In genomic region chr2:165529106-165529505, GRCm38 (mm10) we compare ENCODE assay signal across 9 mouse cellular contexts. TPM values are rescaled to one million over a fixed set of nuclear protein-coding genes. Genes with fewer than 3 reads are reported as not detected.
DNase-seq lines count a peak whose midpoint lies in the region; ATAC-seq and TF ChIP-seq lines count a peak whose summit lies in the region.
"Had no signal": no experiment of that assay in that cellular context is flagged by ENCODE, and none has a peak within 500 bp of the region (broad histone marks: within the 10 kb centered on the region; RNA-seq: fewer than 3 reads in every experiment).

No protein-coding gene starts in this region.

- no peaks in the 10 kb centered on the region for H3K27me3 ChIP-seq in intestine, embryonic 14.5 days (replicated peaks; ENCODE audit: control insufficient read depth, insufficient read depth, low read length)
- no peaks in the 10 kb centered on the region for H3K27me3 ChIP-seq in intestine, embryonic 15.5 days (replicated peaks)
- H3K27me3 ChIP-seq in thymus, adult 2 months (ENCODE audit: control insufficient read depth, insufficient read depth, low read length) = no peaks in the 10 kb centered on the region

- H3K9me3 ChIP-seq in intestine, embryonic 14.5 days (ENCODE audit: control insufficient read depth, low read length) = no peaks in the 10 kb centered on the region
- H3K9me3 ChIP-seq in intestine, embryonic 15.5 days = no peaks in the 10 kb centered on the region

- no peak; the same call in 1 of the 2 replicates for TF ChIP-seq CTCF in gastrocnemius, adult 2 months (IDR thresholded peaks at IDR 0.05)
- peak; percentile 75; the same call in 1 of the 2 replicates for TF ChIP-seq CTCF in thymus, adult 2 months (IDR thresholded peaks at IDR 0.05; ENCODE audit: borderline replicate concordance, control insufficient read depth, extremely low read depth, insufficient read depth, low read length, poor library complexity)

- 17% methylated on average over 8 of the region's 8 CpGs for WGBS in intestine, embryonic 14.5 days
- 18% methylated on average over 8 of the region's 8 CpGs for WGBS in intestine, embryonic 15.5 days
- WGBS in thymus, adult 2 months = 19% methylated on average over 8 of the region's 8 CpGs

- no peaks in the 10 kb centered on the region for H3K36me3 ChIP-seq in intestine, embryonic 14.5 days (ENCODE audit: control insufficient read depth, insufficient read depth, low read length)
- no peaks in the 10 kb centered on the region for H3K36me3 ChIP-seq in intestine, embryonic 15.5 days
- H3K36me3 ChIP-seq in thymus, adult 2 months (ENCODE audit: control insufficient read depth, insufficient read depth, low read length) = no peaks in the 10 kb centered on the region

- H3K4me3 ChIP-seq in intestine, embryonic 14.5 days (ENCODE audit: low read depth, low read length) = no peak overlapping the region
- no peak overlapping the region for H3K4me3 ChIP-seq in intestine, embryonic 15.5 days (replicated peaks)
- H3K4me3 ChIP-seq in gastrocnemius, adult 2 months = no peak overlapping the region
- H3K4me3 ChIP-seq in thymus, adult 2 months (ENCODE audit: control insufficient read depth, insufficient read depth, low read length) = no peak overlapping the region
- H3K4me3 ChIP-seq: erythroblast, embryonic 14.5 days had no signal

- H3K9ac ChIP-seq in intestine, embryonic 14.5 days (ENCODE audit: low read length) = no peak overlapping the region
- H3K9ac ChIP-seq in intestine, embryonic 15.5 days = no peak overlapping the region

- no peak for TF ChIP-seq POLR2A in thymus, adult 2 months (IDR thresholded peaks at IDR 0.05; ENCODE audit: control insufficient read depth, extremely low read depth, insufficient read depth, low read length, poor library complexity)

- H3K4me2 ChIP-seq in intestine, embryonic 14.5 days (ENCODE audit: low read length) = no peak overlapping the region
- no peak overlapping the region for H3K4me2 ChIP-seq in intestine, embryonic 15.5 days (replicated peaks)

- no peaks in the 10 kb centered on the region for H3K4me1 ChIP-seq in intestine, embryonic 14.5 days (replicated peaks; ENCODE audit: control insufficient read depth, insufficient read depth, low read length)
- no peaks in the 10 kb centered on the region for H3K4me1 ChIP-seq in intestine, embryonic 15.5 days (replicated peaks)
- no peaks in the 10 kb centered on the region; the same call in 1 of the 2 replicates for H3K4me1 ChIP-seq in thymus, adult 2 months (replicated peaks; ENCODE audit: control insufficient read depth, insufficient read depth, low read length)

- peak; percentile 90 for DNase-seq in intestine, embryonic 14.5 days (ENCODE audit: low spot score)
- peak; percentile 69 for DNase-seq in MN1 (ENCODE audit: low spot score)
- peak; percentile 51 for DNase-seq in cerebellum, adult 8-10 months
- DNase-seq in gastrocnemius, adult 2 months = peak; percentile 68
- DNase-seq in left cerebral cortex, postnatal 36 days (ENCODE audit: low spot score in 2 of 2) = peak; percentile 38 to 54
- DNase-seq in naive thymus-derived CD4-positive, alpha-beta T cell, adult 2 months (ENCODE audit: low read depth) = peak; percentile 67
- DNase-seq in thymus, adult 2 months = peak; percentile 45

- H3K27ac ChIP-seq in intestine, embryonic 14.5 days (ENCODE audit: low read depth) = no peak overlapping the region
- no peak overlapping the region for H3K27ac ChIP-seq in intestine, embryonic 15.5 days
- no peak overlapping the region for H3K27ac ChIP-seq in gastrocnemius, adult 2 months
- no peak overlapping the region for H3K27ac ChIP-seq in thymus, adult 2 months (ENCODE audit: control insufficient read depth, insufficient read depth, low read length)

- intact Hi-C loops in gastrocnemius, adult 2 months (cut with DNase I) = loop anchor here (2.0 kb wide), 1 partner anchor 222 kb away; no protein-coding TSS in a partner anchor
- intact Hi-C loops in left cerebral cortex, postnatal 36 days (cut with DNase I) = loop anchor here (2.0 to 10.0 kb wide), 2 partner anchors 222 to 386 kb away; no protein-coding TSS in a partner anchor

- no peak for ATAC-seq in intestine, embryonic 14.5 days (replicated peaks; ENCODE audit: low FRiP score, low TSS enrichment, low read depth)
- no peak for ATAC-seq in intestine, embryonic 15.5 days

RNA-seq across cellular contexts. Expression of gene Slc2a10, which starts 25.5 kb away (rescaled TPM):
- 4.6 and 4.7 TPM in 2 replicates for polyA plus RNA-seq in intestine, embryonic 14.5 days (2014; fragmentation: Nextera tagmentation; extraction: Ambion mirVana)
- polyA plus RNA-seq in intestine, embryonic 15.5 days (2015; fragmentation: Nextera tagmentation; extraction: Ambion mirVana) = 4.0 and 4.7 TPM in 2 replicates
- 1 to 10 TPM in 1 of 2 experiments, under 1 TPM in 1; 0.89 to 1.6 TPM for total RNA-seq in gastrocnemius, adult 2 months (2021)
- under 1 TPM; 0.54 to 0.88 TPM for total RNA-seq in left cerebral cortex, postnatal 36 days (2021)
- polyA plus RNA-seq in thymus, adult 2 months (2012; rRNA removed) = 0.75 and 1.00 TPM in 2 replicates
- polyA plus RNA-seq: erythroblast, embryonic 14.5 days had no signal

RNA-seq across cellular contexts. Expression of gene Trp53rka, which starts 36.0 kb away (rescaled TPM):
- polyA plus RNA-seq in intestine, embryonic 14.5 days (2014; fragmentation: Nextera tagmentation; extraction: Ambion mirVana) = 35.4 and 37.1 TPM in 2 replicates
- 29.1 and 30.6 TPM in 2 replicates for polyA plus RNA-seq in intestine, embryonic 15.5 days (2015; fragmentation: Nextera tagmentation; extraction: Ambion mirVana)
- total RNA-seq in gastrocnemius, adult 2 months (2021) = 10 to 100 TPM; 10.7 to 11.6 TPM
- 10 to 100 TPM; 17.5 to 22.8 TPM for total RNA-seq in left cerebral cortex, postnatal 36 days (2021)
- polyA plus RNA-seq in thymus, adult 2 months (2012; rRNA removed) = 32.2 and 34.8 TPM in 2 replicates

RNA-seq across cellular contexts. Expression of gene Slc13a3, which starts 56.1 kb away (rescaled TPM):
- 0.09 and 0.12 TPM in 2 replicates for polyA plus RNA-seq in intestine, embryonic 14.5 days (2014; fragmentation: Nextera tagmentation; extraction: Ambion mirVana)
- 0.36 and 0.51 TPM in 2 replicates for polyA plus RNA-seq in intestine, embryonic 15.5 days (2015; fragmentation: Nextera tagmentation; extraction: Ambion mirVana)
- under 1 TPM in 1 of 2 experiments, not detected in 1; 0.08 TPM for total RNA-seq in gastrocnemius, adult 2 months (2021)
- total RNA-seq in left cerebral cortex, postnatal 36 days (2021) = 10 to 100 TPM; 14.1 to 17.0 TPM
- polyA plus RNA-seq in thymus, adult 2 months (2012; rRNA removed) = 2.1 and 2.2 TPM in 2 replicates
